Mouse (Mus musculus) stomach, postnatal 0 days (tissue): ENCODE results near the gene Setx.

ENCODE experiments used
- CTCF ChIP-seq: IDR thresholded peaks from 2 replicates; pipeline ENCODE4 v1.5.1; 2016; ENCODE audit warnings: antibody characterized with exemption, low read depth, mild to moderate bottlenecking, moderate library complexity
- EP300 ChIP-seq: optimal IDR thresholded peaks from 2 replicates; pipeline ENCODE3; 2016; ENCODE audit warnings: antibody characterized with exemption

DNA sequence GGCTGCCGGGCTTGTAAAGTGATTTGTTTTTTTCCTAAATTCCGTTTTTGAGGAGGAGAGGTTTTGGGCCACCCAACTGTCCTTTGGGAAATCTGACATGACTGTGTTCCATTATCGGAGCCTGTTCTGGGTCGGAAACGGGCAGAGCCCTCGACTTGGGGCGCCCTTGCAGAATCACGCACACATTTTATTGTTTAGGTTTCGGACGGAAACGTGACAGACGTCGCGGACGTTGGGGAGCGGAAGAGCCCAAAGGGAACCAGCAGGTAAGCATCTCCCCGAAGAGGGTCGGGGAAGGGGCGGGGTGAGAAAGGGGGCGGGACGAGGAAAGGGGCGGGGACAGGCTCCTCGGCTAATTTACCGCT, 572 bp downstream of the Setx start:
- TF ChIP-seq CTCF (no peak), EP300 (no peak)
